Mouse (Mus musculus): Measurements from ENCODE around the gene Zswim8. TPM values are rescaled to one million over a fixed set of nuclear protein-coding genes. Genes with fewer than 3 reads are reported as not detected.
"Not testable (repeated sequence)": the region's sequence is repeated elsewhere in the genome, so short reads cannot be mapped to it uniquely, and the experiment has no call there.

The Zswim8 gene
- polyA plus RNA-seq, 1 experiment from 2014 or later: 50.5 TPM

- H3K27me3 ChIP-seq (ENCODE audit: control insufficient read depth, insufficient read depth, low read length): no peaks in the 10 kb centered on the region
- peak overlapping the region; percentile 94; the same call in 1 of the 2 replicates for H3K9ac ChIP-seq
- H3K4me3 ChIP-seq (replicated peaks; ENCODE audit: low read length): no peak overlapping the region
- 90% methylated on average over 2 of the region's 2 CpGs for WGBS
- no peaks in the 10 kb centered on the region for H3K9me3 ChIP-seq (ENCODE audit: control insufficient read depth, low read length)
- DNase-seq (ENCODE audit: low spot score): no peak
- no peak overlapping the region for H3K27ac ChIP-seq
- H3K4me1 ChIP-seq (replicated peaks; ENCODE audit: control insufficient read depth, insufficient read depth, low read length): peaks cover 62% of the 10 kb centered on the region
- H3K4me2 ChIP-seq (replicated peaks): peak overlapping the region; percentile 79
- ATAC-seq (ENCODE audit: low FRiP score): no peak
- peaks cover 13% of the 10 kb centered on the region for H3K36me3 ChIP-seq (replicated peaks; ENCODE audit: control insufficient read depth, insufficient read depth)
Measured at GRCm38 (mm10) chr14:20698515-20698914, 8.8 kb upstream of the Zswim8 start.

DNA sequence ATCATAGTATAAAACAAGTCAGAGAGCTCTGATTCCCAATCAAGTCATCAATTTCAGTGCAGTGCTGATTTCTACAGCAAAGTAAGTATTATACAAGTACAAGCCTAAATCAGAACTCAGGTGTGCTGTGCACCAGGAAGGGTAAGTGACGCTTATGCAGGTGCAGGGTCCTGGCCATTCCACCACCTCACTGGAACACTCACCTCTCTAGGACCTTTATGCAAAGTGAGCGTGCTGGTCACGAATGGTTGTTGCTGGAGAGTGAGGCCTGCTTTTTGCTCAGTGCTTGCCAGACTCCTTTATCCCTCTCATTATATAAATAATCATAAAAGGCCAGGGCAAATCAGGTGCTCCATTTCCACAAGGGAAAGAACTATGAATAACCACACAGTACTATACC lies 7.0 kb upstream of the Zswim8 start:
- Histone ChIP-seq H3K27me3 (ENCODE audit: control insufficient read depth, insufficient read depth, low read length) (no peaks in the 10 kb centered on the region), H3K4me2 (replicated peaks) (no peak overlapping the region), H3K9ac (no peak overlapping the region), H3K27ac (no peak overlapping the region), H3K4me3 (replicated peaks; ENCODE audit: low read length) (no peak overlapping the region), H3K4me1 (replicated peaks; ENCODE audit: control insufficient read depth, insufficient read depth, low read length) (peaks cover 59% of the 10 kb centered on the region), H3K9me3 (ENCODE audit: control insufficient read depth, low read length) (no peaks in the 10 kb centered on the region), H3K36me3 (replicated peaks; ENCODE audit: control insufficient read depth, insufficient read depth) (peaks cover 21% of the 10 kb centered on the region)
- DNase-seq (ENCODE audit: low spot score) (no peak), ATAC-seq (ENCODE audit: low FRiP score) (no peak)
- WGBS: 89% methylated on average over 3 of the region's 3 CpGs

DNA sequence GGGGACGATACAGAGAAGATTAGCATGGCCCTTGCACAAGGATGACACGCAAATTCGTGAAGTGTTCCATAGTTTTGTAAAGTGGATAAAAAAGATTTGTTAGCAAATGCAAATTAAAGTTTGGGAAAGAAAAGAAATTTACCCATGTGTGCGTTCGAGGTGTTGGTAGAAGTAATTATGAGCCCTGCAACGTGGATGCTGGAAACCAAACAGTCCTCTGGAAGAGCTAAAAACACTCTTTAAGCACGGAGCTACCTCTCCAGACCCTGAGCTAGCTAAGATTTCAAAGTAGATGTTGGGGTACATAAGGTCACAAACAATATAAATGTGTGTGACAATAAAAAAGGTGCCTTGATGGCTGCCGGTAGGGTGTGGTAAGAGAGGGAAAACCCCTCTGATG lies 5.8 kb upstream of the Zswim8 start:
- H3K9ac ChIP-seq: peak overlapping the region; percentile 91
- H3K4me1 ChIP-seq (replicated peaks; ENCODE audit: control insufficient read depth, insufficient read depth, low read length): peaks cover 52% of the 10 kb centered on the region

DNA sequence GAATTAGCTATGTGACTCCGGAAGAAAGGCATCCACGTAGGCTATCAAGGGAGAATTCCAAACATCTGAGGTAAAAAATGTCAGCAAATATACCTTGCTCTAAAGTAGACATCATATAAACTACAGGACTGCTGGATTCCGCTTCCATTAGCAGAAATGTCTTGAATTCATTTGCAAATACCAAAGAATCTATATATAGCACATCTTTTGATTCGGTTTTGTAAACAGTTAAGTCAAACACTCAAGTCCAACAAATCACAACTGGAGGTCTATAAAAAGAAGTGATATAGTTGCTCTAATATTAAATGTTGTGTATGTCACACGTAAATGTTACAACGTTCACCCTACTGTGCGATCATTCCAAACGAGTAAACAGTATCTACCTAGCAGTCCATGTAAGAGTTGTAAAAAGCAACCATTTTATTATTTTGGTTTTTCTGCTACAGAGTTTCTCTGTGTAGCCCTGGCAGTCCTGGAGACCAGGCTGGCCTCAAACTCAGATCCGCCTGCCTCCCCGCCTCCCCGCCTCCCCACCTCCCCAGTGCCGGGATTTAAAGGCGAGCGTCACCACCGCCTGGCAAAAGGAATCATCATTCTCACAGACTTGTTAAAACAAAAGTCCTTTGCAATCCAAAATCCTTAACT lies 5.1 kb upstream of the Zswim8 start:
- WGBS: 17% methylated on average over 15 of the region's 15 CpGs
- DNase-seq (ENCODE audit: low spot score) (no peak), ATAC-seq (ENCODE audit: low FRiP score) (peak; percentile 12; the same call in 1 of the 2 replicates)
- H3K4me1 ChIP-seq (replicated peaks; ENCODE audit: control insufficient read depth, insufficient read depth, low read length): peaks cover 50% of the 10 kb centered on the region
- H3K4me2 ChIP-seq (replicated peaks): peak overlapping the region; percentile 64
- H3K36me3 ChIP-seq (replicated peaks; ENCODE audit: control insufficient read depth, insufficient read depth): peaks cover 23% of the 10 kb centered on the region
- H3K9me3 ChIP-seq (ENCODE audit: control insufficient read depth, low read length): no peaks in the 10 kb centered on the region
- H3K4me3 ChIP-seq (replicated peaks; ENCODE audit: low read length): peak overlapping the region; percentile 88
- H3K27ac ChIP-seq: peak overlapping the region; percentile 94
- no peaks in the 10 kb centered on the region for H3K27me3 ChIP-seq (ENCODE audit: control insufficient read depth, insufficient read depth, low read length)
- H3K9ac ChIP-seq: peak overlapping the region; percentile 91

More for the DNA sequence above, 5.8 kb upstream of the Zswim8 start:
- DNase-seq (ENCODE audit: low spot score) (no peak), ATAC-seq (ENCODE audit: low FRiP score) (no peak)
- 85% methylated on average over 8 of the region's 8 CpGs for WGBS
- Histone ChIP-seq H3K4me2 (replicated peaks) (peak overlapping the region; percentile 64), H3K36me3 (replicated peaks; ENCODE audit: control insufficient read depth, insufficient read depth) (peaks cover 23% of the 10 kb centered on the region), H3K27ac (no peak overlapping the region), H3K4me3 (replicated peaks; ENCODE audit: low read length) (peak overlapping the region; percentile 88), H3K27me3 (ENCODE audit: control insufficient read depth, insufficient read depth, low read length) (no peaks in the 10 kb centered on the region), H3K9me3 (ENCODE audit: control insufficient read depth, low read length) (no peaks in the 10 kb centered on the region)

- no peaks in the 10 kb centered on the region for H3K27me3 ChIP-seq (ENCODE audit: control insufficient read depth, insufficient read depth, low read length)
- H3K4me1 ChIP-seq (replicated peaks; ENCODE audit: control insufficient read depth, insufficient read depth, low read length): peaks cover 46% of the 10 kb centered on the region
- DNase-seq (ENCODE audit: low spot score): peak; percentile 86
- H3K4me3 ChIP-seq (replicated peaks; ENCODE audit: low read length): peak within 1 kb of the TSS; percentile 88
- peak within 1 kb of the TSS; percentile 94 for H3K27ac ChIP-seq
- H3K4me2 ChIP-seq (replicated peaks): peak within 1 kb of the TSS; percentile 64
- under 1% methylated on average over 61 of the region's 61 CpGs for WGBS
- peak; percentile 69 for ATAC-seq (ENCODE audit: low FRiP score)
- peaks cover 23% of the 10 kb centered on the region for H3K36me3 ChIP-seq (replicated peaks; ENCODE audit: control insufficient read depth, insufficient read depth)
- no peaks in the 10 kb centered on the region for H3K9me3 ChIP-seq (ENCODE audit: control insufficient read depth, low read length)
- H3K9ac ChIP-seq: peak within 1 kb of the TSS; percentile 91
Measured at GRCm38 (mm10) chr14:20702741-20703381, 4.5 kb upstream of the Zswim8 start, which contains the start of gene Chchd1. Gene Chchd1, plus strand, starts transcription at chr14:20703006.

DNA sequence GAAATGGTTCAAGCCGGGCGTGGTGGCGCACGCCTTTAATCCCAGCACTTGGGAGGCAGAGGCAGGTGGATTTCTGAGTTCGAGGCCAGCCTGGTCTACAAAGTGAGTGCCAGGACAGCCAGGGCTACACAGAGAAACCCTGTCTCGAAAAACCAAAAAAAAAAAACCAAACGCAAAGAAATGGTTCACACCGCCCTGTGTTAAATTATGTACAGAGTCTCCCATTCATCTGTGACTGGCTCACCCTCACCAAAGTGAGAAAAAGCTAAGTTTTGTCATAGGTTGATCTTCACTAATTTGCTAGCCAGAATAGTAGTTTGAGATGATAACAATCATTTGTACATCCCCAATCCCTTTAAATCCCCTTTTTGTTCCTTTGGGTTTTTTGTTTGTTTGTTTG lies 3.9 kb upstream of the Zswim8 start:
- WGBS: 7% methylated on average over 8 of the region's 8 CpGs
- peak overlapping the region; percentile 91 for H3K9ac ChIP-seq
- peaks cover 23% of the 10 kb centered on the region for H3K36me3 ChIP-seq (replicated peaks; ENCODE audit: control insufficient read depth, insufficient read depth)
- not testable (repeated sequence) for ATAC-seq (ENCODE audit: low FRiP score); H3K27me3 ChIP-seq (ENCODE audit: control insufficient read depth, insufficient read depth, low read length); H3K9me3 ChIP-seq (ENCODE audit: control insufficient read depth, low read length); DNase-seq (ENCODE audit: low spot score)
- H3K4me1 ChIP-seq (replicated peaks; ENCODE audit: control insufficient read depth, insufficient read depth, low read length): peaks cover 41% of the 10 kb centered on the region
- peak overlapping the region; percentile 94; the same call in 1 of the 2 replicates for H3K27ac ChIP-seq
- peak overlapping the region; percentile 64 for H3K4me2 ChIP-seq (replicated peaks)
- peak overlapping the region; percentile 88 for H3K4me3 ChIP-seq (replicated peaks; ENCODE audit: low read length)

DNA sequence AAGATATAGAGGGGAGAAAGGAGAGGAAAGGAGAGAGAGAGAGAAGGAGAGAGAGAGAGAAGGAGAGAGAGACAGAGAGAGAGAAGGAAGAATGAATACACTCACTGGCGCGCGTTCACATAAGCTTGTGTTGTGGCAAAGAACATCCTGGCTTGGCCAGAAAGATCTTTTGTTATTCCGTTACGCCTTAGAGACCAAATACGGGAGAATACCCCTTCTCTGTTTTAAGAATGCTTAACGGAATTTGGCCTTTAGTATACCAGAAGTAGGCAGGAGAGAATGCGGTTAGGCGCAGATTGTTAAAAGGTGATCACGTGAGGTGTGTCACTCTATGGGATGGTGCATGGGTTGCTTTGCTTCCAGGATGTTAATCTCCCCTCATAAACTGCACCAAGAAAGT lies 887 bp downstream of the Zswim8 start:
- H3K9me3 ChIP-seq (ENCODE audit: control insufficient read depth, low read length): no peaks in the 10 kb centered on the region
- H3K36me3 ChIP-seq (replicated peaks; ENCODE audit: control insufficient read depth, insufficient read depth): peaks cover 48% of the 10 kb centered on the region
- no peak overlapping the region for H3K27ac ChIP-seq
- 6% methylated on average over 10 of the region's 10 CpGs for whole genome bisulfite sequencing
- H3K27me3 ChIP-seq (ENCODE audit: control insufficient read depth, insufficient read depth, low read length): no peaks in the 10 kb centered on the region
- peaks cover 21% of the 10 kb centered on the region for H3K4me1 ChIP-seq (replicated peaks; ENCODE audit: control insufficient read depth, insufficient read depth, low read length)
- ATAC-seq (ENCODE audit: low FRiP score): no peak
- DNase-seq (ENCODE audit: low spot score): no peak
- peak overlapping the region; percentile 90 for H3K4me3 ChIP-seq (replicated peaks; ENCODE audit: low read length)
- peak overlapping the region; percentile 98 for H3K9ac ChIP-seq
- H3K4me2 ChIP-seq (replicated peaks): peak overlapping the region; percentile 80

- ATAC-seq (ENCODE audit: low FRiP score): no peak
- DNase-seq (ENCODE audit: low spot score): no peak
- peaks cover 87% of the 10 kb centered on the region for H3K36me3 ChIP-seq (replicated peaks; ENCODE audit: control insufficient read depth, insufficient read depth)
- no peak overlapping the region for H3K9ac ChIP-seq
- H3K4me3 ChIP-seq (replicated peaks; ENCODE audit: low read length): no peak overlapping the region
- no peak overlapping the region for H3K4me2 ChIP-seq (replicated peaks)
- no peaks in the 10 kb centered on the region for H3K27me3 ChIP-seq (ENCODE audit: control insufficient read depth, insufficient read depth, low read length)
- WGBS: 71% methylated on average over 11 of the region's 11 CpGs
- H3K9me3 ChIP-seq (ENCODE audit: control insufficient read depth, low read length): no peaks in the 10 kb centered on the region
- H3K4me1 ChIP-seq (replicated peaks; ENCODE audit: control insufficient read depth, insufficient read depth, low read length): peaks cover 10% of the 10 kb centered on the region
- H3K27ac ChIP-seq: no peak overlapping the region
Measured at GRCm38 (mm10) chr14:20713832-20714231, 6.5 kb downstream of the Zswim8 start.

- peaks cover 99% of the 10 kb centered on the region for H3K36me3 ChIP-seq (replicated peaks; ENCODE audit: control insufficient read depth, insufficient read depth)
- H3K4me1 ChIP-seq (replicated peaks; ENCODE audit: control insufficient read depth, insufficient read depth, low read length): no peaks in the 10 kb centered on the region
- no peak overlapping the region for H3K9ac ChIP-seq
- no peak overlapping the region for H3K4me3 ChIP-seq (replicated peaks; ENCODE audit: low read length)
- H3K27me3 ChIP-seq (ENCODE audit: control insufficient read depth, insufficient read depth, low read length): no peaks in the 10 kb centered on the region
- no peak overlapping the region for H3K27ac ChIP-seq
- no peaks in the 10 kb centered on the region for H3K9me3 ChIP-seq (ENCODE audit: control insufficient read depth, low read length)
- ATAC-seq (ENCODE audit: low FRiP score) (no peak), DNase-seq (ENCODE audit: low spot score) (no peak)
- 95% methylated on average over 10 of the region's 10 CpGs for WGBS
- H3K4me2 ChIP-seq (replicated peaks): no peak overlapping the region
Measured at GRCm38 (mm10) chr14:20718443-20718842, 11.1 kb downstream of the Zswim8 start.

All from hindbrain, embryonic 14.5 days (tissue).